Mouse (Mus musculus) spleen, adult 2 months (tissue): Measurements from ENCODE around the gene Fam20a. TPM values are rescaled to one million over a fixed set of nuclear protein-coding genes. Genes with fewer than 3 reads are reported as not detected.

Source experiments
- DNase-seq, 2 experiments: peaks; one replicate each; pipeline versions ENCODE4 v3.0.0 to v3.0.0-alpha.2; 2012 to 2021; ENCODE audit warnings: low spot score in 2 of 2, low read depth in 1 of 2
- H3K27ac ChIP-seq: fragments of 200-500 bp; 2 replicates; pipeline ENCODE4 v1.5.1; 2012; ENCODE audit warnings: low read length, inconsistent platforms; ENCODE audit not compliant: insufficient read depth
- H3K27me3 ChIP-seq: fragments of 200-500 bp; 2 replicates; pipeline ENCODE4 v1.6.1; 2012; ENCODE audit warnings: mild to moderate bottlenecking, moderate library complexity, low read length, inconsistent platforms; ENCODE audit not compliant: control insufficient read depth, insufficient read depth
- H3K36me3 ChIP-seq: fragments of 200-500 bp; 2 replicates; pipeline ENCODE4 v1.6.1; 2012; ENCODE audit warnings: mild to moderate bottlenecking, low read length, inconsistent platforms; ENCODE audit not compliant: control insufficient read depth, insufficient read depth
- H3K4me1 ChIP-seq: fragments of 200-500 bp; 2 replicates; pipeline ENCODE4 v1.6.1; 2011; ENCODE audit warnings: inconsistent platforms; ENCODE audit not compliant: control insufficient read depth, insufficient read depth, insufficient read length
- H3K4me3 ChIP-seq: fragments of 200-500 bp; 2 replicates; pipeline ENCODE4 v1.5.1; 2011; ENCODE audit warnings: mild to moderate bottlenecking, inconsistent platforms; ENCODE audit not compliant: insufficient read depth, insufficient read length; ENCODE audit errors: extremely low read depth
- CTCF ChIP-seq: fragments of 200-500 bp; IDR thresholded peaks from 2 replicates; pipeline ENCODE4 v1.5.1; 2011; ENCODE audit warnings: mild to moderate bottlenecking, inconsistent platforms; ENCODE audit not compliant: insufficient read depth, insufficient read length, insufficient replicate concordance; ENCODE audit errors: extremely low read depth
- POLR2A ChIP-seq: fragments of 200-500 bp; IDR thresholded peaks from 2 replicates; pipeline ENCODE4 v1.6.1; 2011; ENCODE audit warnings: low read depth, low read length, inconsistent platforms
- WGBS: fragments of 180-500 bp; shearing (Covaris S2); methylation state at CpG from one replicate; pipeline ENCODE4 v1.1.7; 2018; 5-methylcytosine and 5-hydroxymethylcytosine counted together
- polyA plus RNA-seq: library from polyadenylated mRNA; depleted of rRNA; stranded (reverse); fragments of >200 nt; gene quantifications from 2 replicates; pipeline ENCODE4 v1.2.3, GENCODE M21; 2012

Gene Fam20a
- polyA plus RNA-seq, 1 experiment: 3.1 TPM

GRCm38 (mm10) chr11:109674542-109674941 is 47.5 kb downstream of the Fam20a start:
- H3K36me3 ChIP-seq: peaks cover 3% of the 10 kb centered on the region; the same call in 1 of the 2 replicates
- 87% methylated on average over 11 of the region's 11 CpGs for WGBS

GRCm38 (mm10) chr11:109673741-109674140 is 48.3 kb downstream of the Fam20a start:
- no peak for DNase-seq
- TF ChIP-seq CTCF (no peak), POLR2A (no peak)
- H3K4me1 ChIP-seq: no peaks in the 10 kb centered on the region; the same call in 1 of the 2 replicates
- H3K27ac ChIP-seq: no peak overlapping the region
- H3K27me3 ChIP-seq: no peaks in the 10 kb centered on the region
- WGBS: 76% methylated on average over 7 of the region's 7 CpGs
- H3K4me3 ChIP-seq: no peak overlapping the region
- peaks cover 4% of the 10 kb centered on the region; the same call in 1 of the 2 replicates for H3K36me3 ChIP-seq

More at GRCm38 (mm10) chr11:109674542-109674941, 47.5 kb downstream of the Fam20a start:
- Histone ChIP-seq H3K27me3 (no peaks in the 10 kb centered on the region), H3K27ac (no peak overlapping the region), H3K4me3 (no peak overlapping the region), H3K4me1 (no peaks in the 10 kb centered on the region; the same call in 1 of the 2 replicates)
- no peak for TF ChIP-seq CTCF
- TF ChIP-seq POLR2A: no peak
- DNase-seq: no peak

GRCm38 (mm10) chr11:109672881-109673739 is 49.0 kb downstream of the Fam20a start:
- no peaks in the 10 kb centered on the region; the same call in 1 of the 2 replicates for H3K4me1 ChIP-seq
- H3K4me3 ChIP-seq: no peak overlapping the region
- TF ChIP-seq CTCF (no peak), POLR2A (no peak)
- WGBS: 89% methylated on average over 21 of the region's 21 CpGs
- no peak for DNase-seq
- no peaks in the 10 kb centered on the region for H3K27me3 ChIP-seq
- no peak overlapping the region for H3K27ac ChIP-seq
- peaks cover 7% of the 10 kb centered on the region; the same call in 1 of the 2 replicates for H3K36me3 ChIP-seq

GRCm38 (mm10) chr11:109672396-109672795 is 49.7 kb downstream of the Fam20a start:
- 79% methylated on average over 8 of the region's 8 CpGs for WGBS
- Histone ChIP-seq H3K27me3 (no peaks in the 10 kb centered on the region), H3K36me3 (peaks cover 13% of the 10 kb centered on the region), H3K4me3 (no peak overlapping the region), H3K27ac (no peak overlapping the region), H3K4me1 (no peaks in the 10 kb centered on the region; the same call in 1 of the 2 replicates)
- no peak for TF ChIP-seq POLR2A
- TF ChIP-seq CTCF: no peak
- DNase-seq: no peak

- Histone ChIP-seq H3K4me3 (no peak overlapping the region), H3K4me1 (no peaks in the 10 kb centered on the region; the same call in 1 of the 2 replicates), H3K36me3 (peaks cover 17% of the 10 kb centered on the region), H3K27me3 (no peaks in the 10 kb centered on the region), H3K27ac (no peak overlapping the region)
- no peak for TF ChIP-seq POLR2A
- TF ChIP-seq CTCF: no peak
- WGBS: 75% methylated on average over 5 of the region's 5 CpGs
- DNase-seq: no peak
These were observed 50.1 kb downstream of the Fam20a start for GRCm38 (mm10) chr11:109672021-109672324.

GRCm38 (mm10) chr11:109671136-109672020 is 50.7 kb downstream of the Fam20a start:
- Histone ChIP-seq H3K27ac (0 out of 2 replicates have a peak overlapping the region, but pooled peaks have one; percentile 2), H3K4me3 (no peak overlapping the region), H3K27me3 (no peaks in the 10 kb centered on the region), H3K4me1 (no peaks in the 10 kb centered on the region; the same call in 1 of the 2 replicates), H3K36me3 (peaks cover 23% of the 10 kb centered on the region)
- TF ChIP-seq POLR2A (no peak), CTCF (no peak)
- no peak for DNase-seq
- 72% methylated on average over 6 of the region's 6 CpGs for WGBS
